11 mouse cellular contexts compared by ENCODE assay signal in genomic region chr11:103666181-103666906, GRCm38 (mm10). TPM values are rescaled to one million over a fixed set of nuclear protein-coding genes. Genes with fewer than 3 reads are reported as not detected.
DNase-seq lines count a peak whose midpoint lies in the region; ATAC-seq lines count a peak whose summit lies in the region.
"Had no signal": no experiment of that assay in that cellular context is flagged by ENCODE, and none has a peak within 500 bp of the region (broad histone marks: within the 10 kb centered on the region; RNA-seq: fewer than 3 reads in every experiment).

No protein-coding gene starts in this region.

- peaks cover 36% of the 10 kb centered on the region for H3K27me3 ChIP-seq in midbrain, embryonic 12.5 days
- H3K27me3 ChIP-seq in liver, embryonic 11.5 days (replicated peaks; ENCODE audit: control insufficient read depth, insufficient read depth, low read length): no peaks in the 10 kb centered on the region; the same call in none of the 2 replicates

- H3K9me3 ChIP-seq in midbrain, embryonic 12.5 days: no peaks in the 10 kb centered on the region
- H3K9me3 ChIP-seq in liver, embryonic 11.5 days (ENCODE audit: control insufficient read depth, low read length): no peaks in the 10 kb centered on the region
- H3K9me3 ChIP-seq: G1E had no signal

- peak; percentile 40 for DNase-seq in Muller cell, postnatal 12 days (ENCODE audit: inconsistent ontology term)
- DNase-seq in cerebellum, adult 9-11 months: peak; percentile 36
- DNase-seq in layer of hippocampus, adult 11-12 months (ENCODE audit: low spot score): peak; percentile 79
- DNase-seq in kidney, postnatal 14 days: no peak
- DNase-seq in testis, postnatal 14 days (ENCODE audit: low spot score): no peak
- DNase-seq in kidney, adult 11 months: no peak
- DNase-seq in liver, embryonic 11.5 days (ENCODE audit: low spot score): no peak
- DNase-seq: embryo, embryonic 11 days had no signal

- no peaks in the 10 kb centered on the region for H3K36me3 ChIP-seq in midbrain, embryonic 12.5 days
- no peaks in the 10 kb centered on the region for H3K36me3 ChIP-seq in liver, embryonic 11.5 days (ENCODE audit: control insufficient read depth, insufficient read depth, low read length)

- H3K4me3 ChIP-seq in midbrain, embryonic 12.5 days: no peak overlapping the region
- H3K4me3 ChIP-seq in liver, embryonic 11.5 days (ENCODE audit: low read depth, low read length): no peak overlapping the region

- H3K4me1 ChIP-seq in midbrain, embryonic 12.5 days: peaks cover 17% of the 10 kb centered on the region
- H3K4me1 ChIP-seq in liver, embryonic 11.5 days (replicated peaks; ENCODE audit: control insufficient read depth, insufficient read depth, low read length): no peaks in the 10 kb centered on the region

- peak overlapping the region; percentile 21 for H3K4me2 ChIP-seq in midbrain, embryonic 12.5 days (replicated peaks)
- no peak overlapping the region for H3K4me2 ChIP-seq in liver, embryonic 11.5 days

- no peak overlapping the region for H3K9ac ChIP-seq in midbrain, embryonic 12.5 days (replicated peaks)
- H3K9ac ChIP-seq in liver, embryonic 11.5 days (ENCODE audit: low read depth, low read length): no peak overlapping the region

- no peak overlapping the region for H3K27ac ChIP-seq in midbrain, embryonic 12.5 days (replicated peaks)
- H3K27ac ChIP-seq in liver, embryonic 11.5 days (ENCODE audit: low read depth, low read length): no peak overlapping the region
- H3K27ac ChIP-seq: macrophage had no signal

- 16% methylated on average over 10 of the region's 10 CpGs for WGBS in midbrain, embryonic 12.5 days
- 44% methylated on average over 10 of the region's 10 CpGs for WGBS in liver, embryonic 11.5 days

- 0 out of 2 replicates have a peak, but pooled peaks have one; percentile 34 for ATAC-seq in midbrain, embryonic 12.5 days (ENCODE audit: low FRiP score, low read depth)
- no peak for ATAC-seq in liver, embryonic 11.5 days (replicated peaks; ENCODE audit: low FRiP score)

RNA-seq across cellular contexts. Expression of gene Rprml, which starts 17.0 kb away (rescaled TPM):
- polyA plus RNA-seq in midbrain, embryonic 12.5 days (2016; fragmentation: Nextera tagmentation; extraction: Ambion mirVana): not detected in 2 replicates
- polyA plus RNA-seq in liver, embryonic 11.5 days (2014; fragmentation: Nextera tagmentation; extraction: Ambion mirVana): not detected in 2 replicates
- polyA plus RNA-seq: G1E, macrophage had no signal

RNA-seq across cellular contexts. Expression of gene Lyzl6, which starts 27.7 kb away (rescaled TPM):
- polyA plus RNA-seq in midbrain, embryonic 12.5 days (2016; fragmentation: Nextera tagmentation; extraction: Ambion mirVana): not detected in 2 replicates
- not detected in 2 replicates for polyA plus RNA-seq in liver, embryonic 11.5 days (2014; fragmentation: Nextera tagmentation; extraction: Ambion mirVana)
- polyA plus RNA-seq: G1E, macrophage had no signal

RNA-seq across cellular contexts. Expression of gene Gosr2, which starts 31.4 kb away (rescaled TPM):
- 92.0 TPM in 2 replicates for polyA plus RNA-seq in midbrain, embryonic 12.5 days (2016; fragmentation: Nextera tagmentation; extraction: Ambion mirVana)
- polyA plus RNA-seq in liver, embryonic 11.5 days (2014; fragmentation: Nextera tagmentation; extraction: Ambion mirVana): 65.9 and 78.1 TPM in 2 replicates

RNA-seq across cellular contexts. Expression of gene Gm884, which starts 45.4 kb away (rescaled TPM):
- not detected in 2 replicates for polyA plus RNA-seq in midbrain, embryonic 12.5 days (2016; fragmentation: Nextera tagmentation; extraction: Ambion mirVana)
- not detected in 2 replicates for polyA plus RNA-seq in liver, embryonic 11.5 days (2014; fragmentation: Nextera tagmentation; extraction: Ambion mirVana)
- polyA plus RNA-seq: G1E, macrophage had no signal

Comparison
In these comparisons a context has a peak if more than half of its experiments do, and no peak if none do; other contexts are left out.
1. DNase-seq: peak in Muller cell, postnatal 12 days (single experiment), cerebellum, adult 9-11 months (single experiment) and layer of hippocampus, adult 11-12 months (single experiment); none in kidney, postnatal 14 days (single experiment), testis, postnatal 14 days (single experiment), kidney, adult 11 months (single experiment) and liver, embryonic 11.5 days (single experiment).